Mouse (Mus musculus): ENCODE measurements around the gene Kif6.

GRCm38 (mm10) chr17:49816067-49816565 lies 201.2 kb downstream of the Kif6 start:
- TF ChIP-seq GATA1 (IDR thresholded peaks at IDR 0.05; ENCODE audit: borderline replicate concordance, low read length): no peak
- no peak for TF ChIP-seq CTCF (IDR thresholded peaks at IDR 0.05; ENCODE audit: low read depth, low read length)
- TF ChIP-seq TAL1 (conservative IDR thresholded peaks at IDR 0.05; ENCODE audit: low read depth, low read length): no peak
- TF ChIP-seq GATA2 (IDR thresholded peaks at IDR 0.05; ENCODE audit: borderline replicate concordance, low read depth, low read length): no peak
